Mouse (Mus musculus) embryonic fibroblast, embryonic 13.5 days (primary cell): ENCODE measurements around the gene Gm42906. TPM values are rescaled to one million over a fixed set of nuclear protein-coding genes. Genes with fewer than 3 reads are reported as not detected.

Experiments
- H3K27ac ChIP-seq: 2 replicates; pipeline ENCODE4 v1.5.1; 2012; ENCODE audit warnings: low read length, control low read depth, inconsistent platforms; ENCODE audit not compliant: insufficient read depth
- H3K4me1 ChIP-seq: 2 replicates; pipeline ENCODE4 v1.6.1; 2011; ENCODE audit warnings: low read length; ENCODE audit not compliant: control insufficient read depth, insufficient read depth
- H3K4me3 ChIP-seq: 2 replicates; pipeline ENCODE4 v1.5.1; 2011; ENCODE audit warnings: mild to moderate bottlenecking, control low read depth, low read length; ENCODE audit not compliant: insufficient read depth
- CTCF ChIP-seq: IDR thresholded peaks from 2 replicates; pipeline ENCODE4 v1.5.1; 2011; ENCODE audit warnings: mild to moderate bottlenecking, control low read depth, low read length, moderate library complexity, borderline replicate concordance; ENCODE audit not compliant: insufficient read depth
- POLR2A ChIP-seq: IDR thresholded peaks from 2 replicates; pipeline ENCODE4 v1.6.1; 2011; ENCODE audit warnings: low read depth, mild to moderate bottlenecking, control low read depth, low read length, moderate library complexity
- polyA plus RNA-seq: library from polyadenylated mRNA; stranded (reverse); fragments of >200 nt; gene quantifications from 2 replicates; pipeline ENCODE4 v1.2.4, GENCODE M21; 2011; ENCODE audit warnings: low read depth; ENCODE audit not compliant: missing spikeins, insufficient read length

Gm42906 gene
- polyA plus RNA-seq, 1 experiment = not detected

GRCm38 (mm10) chr5:151399918-151400556 lies 27.9 kb downstream of the Gm42906 start:
- H3K27ac ChIP-seq = no peak overlapping the region
- no peak overlapping the region for H3K4me3 ChIP-seq
- TF ChIP-seq CTCF = no peak
- TF ChIP-seq POLR2A = no peak
- H3K4me1 ChIP-seq = no peaks in the 10 kb centered on the region

DNA sequence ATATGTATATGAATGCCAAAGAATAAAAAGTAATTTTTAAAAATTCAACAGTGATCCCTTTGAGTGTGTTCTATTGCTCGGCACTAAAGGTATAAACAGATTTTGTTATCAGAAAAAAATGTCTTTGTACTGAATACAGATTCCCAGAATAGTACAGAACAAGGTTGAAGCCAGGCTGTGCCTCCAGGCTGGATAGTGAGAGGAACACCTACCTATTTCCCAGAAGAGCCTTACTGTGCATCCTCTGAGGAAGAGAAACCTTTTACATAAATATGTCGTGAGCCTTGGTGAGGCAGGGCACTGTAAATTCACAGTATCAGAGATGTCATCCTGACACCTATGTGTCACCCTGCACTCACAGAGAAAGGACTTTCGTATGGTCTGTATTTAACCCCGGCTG lies 31.8 kb downstream of the Gm42906 start:
- Histone ChIP-seq H3K27ac (no peak overlapping the region), H3K4me1 (no peaks in the 10 kb centered on the region), H3K4me3 (no peak overlapping the region)
- no peak for TF ChIP-seq CTCF
- TF ChIP-seq POLR2A = no peak

- Histone ChIP-seq H3K27ac (peak overlapping the region; percentile 3; the same call in 1 of the 2 replicates), H3K4me1 (no peaks in the 10 kb centered on the region), H3K4me3 (no peak overlapping the region)
- TF ChIP-seq POLR2A (no peak), CTCF (no peak)
Measured at GRCm38 (mm10) chr5:151394690-151395089, 33.3 kb downstream of the Gm42906 start.

GRCm38 (mm10) chr5:151393821-151394662 lies 33.9 kb downstream of the Gm42906 start:
- H3K27ac ChIP-seq = peak overlapping the region; percentile 70
- TF ChIP-seq POLR2A (no peak; the same call in 1 of the 2 replicates), CTCF (no peak)

GRCm38 (mm10) chr5:151389827-151390226 lies 38.1 kb downstream of the Gm42906 start:
- Histone ChIP-seq H3K27ac (no peak overlapping the region), H3K4me1 (no peaks in the 10 kb centered on the region), H3K4me3 (no peak overlapping the region)
- TF ChIP-seq POLR2A (no peak), CTCF (no peak)

More at GRCm38 (mm10) chr5:151393821-151394662, 33.9 kb downstream of the Gm42906 start:
- Histone ChIP-seq H3K4me1 (no peaks in the 10 kb centered on the region), H3K4me3 (no peak overlapping the region)

- Histone ChIP-seq H3K27ac (no peak overlapping the region), H3K4me1 (peaks cover 11% of the 10 kb centered on the region), H3K4me3 (no peak overlapping the region)
- TF ChIP-seq POLR2A (no peak), CTCF (no peak)
Measured at GRCm38 (mm10) chr5:151379896-151380295, 48.1 kb downstream of the Gm42906 start.

- TF ChIP-seq CTCF = no peak
- no peak for TF ChIP-seq POLR2A
- peaks cover 16% of the 10 kb centered on the region for H3K4me1 ChIP-seq
- H3K27ac ChIP-seq = no peak overlapping the region
- no peak overlapping the region for H3K4me3 ChIP-seq
Measured at GRCm38 (mm10) chr5:151379210-151379609, 48.8 kb downstream of the Gm42906 start.

DNA sequence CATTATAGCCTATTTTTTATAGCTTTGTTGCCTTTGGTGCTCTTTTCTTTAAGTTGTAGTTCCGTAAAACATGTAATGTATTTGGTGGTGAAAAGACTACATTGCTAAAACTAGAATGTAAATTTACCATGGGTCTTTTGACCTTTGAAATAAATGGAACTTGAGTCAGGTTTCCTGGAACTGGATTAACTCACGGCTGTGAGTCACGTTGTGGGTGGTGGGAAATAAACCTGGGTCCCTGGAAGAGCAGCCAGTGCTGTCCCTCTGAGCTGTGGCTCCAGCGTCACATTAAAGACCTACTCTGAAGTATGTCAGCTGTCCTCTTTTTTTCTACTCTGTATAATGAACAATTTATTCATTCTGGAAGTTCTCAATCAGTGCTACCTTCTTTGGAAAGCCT lies 51.0 kb downstream of the Gm42906 start:
- H3K4me3 ChIP-seq = no peak overlapping the region
- TF ChIP-seq CTCF (no peak), POLR2A (no peak)
- peaks cover 16% of the 10 kb centered on the region for H3K4me1 ChIP-seq
- H3K27ac ChIP-seq = peak overlapping the region; percentile 50

DNA sequence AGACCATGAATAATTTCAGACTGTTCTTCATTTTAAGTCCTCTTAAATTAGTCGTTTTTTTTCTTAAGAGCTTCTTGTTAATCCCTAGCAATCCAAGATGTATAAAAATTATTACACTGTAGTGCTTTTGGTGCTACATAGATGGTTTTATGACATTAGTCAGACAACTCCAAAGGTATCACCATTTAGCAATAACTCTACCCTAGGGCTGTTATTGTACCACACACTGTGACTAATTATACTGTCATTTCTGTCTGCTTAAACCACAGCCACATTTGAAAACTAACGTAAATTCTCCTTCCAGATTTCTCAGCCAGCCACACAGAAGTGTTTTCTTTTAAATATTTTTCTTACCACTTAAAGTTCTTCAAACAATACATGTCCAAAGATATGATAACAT lies 53.1 kb downstream of the Gm42906 start:
- TF ChIP-seq CTCF = no peak
- H3K27ac ChIP-seq = 0 out of 2 replicates have a peak overlapping the region, but pooled peaks have one; percentile 34

GRCm38 (mm10) chr5:151371130-151371529 lies 56.8 kb downstream of the Gm42906 start:
- H3K27ac ChIP-seq = no peak overlapping the region
- TF ChIP-seq CTCF = no peak
- TF ChIP-seq POLR2A = no peak

More for the DNA sequence above, 53.1 kb downstream of the Gm42906 start:
- H3K4me3 ChIP-seq = no peak overlapping the region
- peaks cover 16% of the 10 kb centered on the region for H3K4me1 ChIP-seq

More at GRCm38 (mm10) chr5:151371130-151371529, 56.8 kb downstream of the Gm42906 start:
- H3K4me3 ChIP-seq = no peak overlapping the region
- H3K4me1 ChIP-seq = peaks cover 11% of the 10 kb centered on the region
